Mouse (Mus musculus): ENCODE data around the gene 1700016H13Rik.

1700016H13Rik gene

GRCm38 (mm10) chr5:103655346-103656118 lies at the start of gene 1700016H13Rik:
1700016H13Rik (minus strand) TSS chr5:103656010.
- DNase-seq (ENCODE audit: low read depth, low spot score) = no peak

- no peak for DNase-seq (ENCODE audit: low read depth, low spot score)
These were observed 49.5 kb upstream of the 1700016H13Rik start for GRCm38 (mm10) chr5:103705331-103705730.

- DNase-seq (ENCODE audit: low read depth, low spot score) = no peak
These were observed 46.7 kb upstream of the 1700016H13Rik start for GRCm38 (mm10) chr5:103702527-103702926.

GRCm38 (mm10) chr5:103701466-103701865 lies 45.7 kb upstream of the 1700016H13Rik start:
- DNase-seq (ENCODE audit: low read depth, low spot score) = no peak

GRCm38 (mm10) chr5:103700661-103701060 lies 44.9 kb upstream of the 1700016H13Rik start:
- DNase-seq (ENCODE audit: low read depth, low spot score) = no peak

- DNase-seq (ENCODE audit: low read depth, low spot score) = no peak
These were observed 43.7 kb upstream of the 1700016H13Rik start for GRCm38 (mm10) chr5:103699537-103699936.

- no peak for DNase-seq (ENCODE audit: low read depth, low spot score)
These were observed 42.8 kb upstream of the 1700016H13Rik start for GRCm38 (mm10) chr5:103698577-103698976.

- DNase-seq (ENCODE audit: low read depth, low spot score) = no peak
These were observed 42.2 kb upstream of the 1700016H13Rik start for GRCm38 (mm10) chr5:103697875-103698491.

- DNase-seq (ENCODE audit: low read depth, low spot score) = no peak
These were observed 38.3 kb upstream of the 1700016H13Rik start for GRCm38 (mm10) chr5:103694094-103694493.

- no peak for DNase-seq (ENCODE audit: low read depth, low spot score)
These were observed 37.3 kb upstream of the 1700016H13Rik start for GRCm38 (mm10) chr5:103693041-103693641.

- no peak for DNase-seq (ENCODE audit: low read depth, low spot score)
These were observed 36.8 kb upstream of the 1700016H13Rik start for GRCm38 (mm10) chr5:103692531-103693040.

- DNase-seq (ENCODE audit: low read depth, low spot score) = peak; percentile 78
These were observed 36.1 kb upstream of the 1700016H13Rik start, which contains the start of gene Aff1 for GRCm38 (mm10) chr5:103691624-103692530. Aff1 (plus strand) TSS chr5:103692374.

GRCm38 (mm10) chr5:103691171-103691570 lies 35.4 kb upstream of the 1700016H13Rik start:
- no peak for DNase-seq (ENCODE audit: low read depth, low spot score)

GRCm38 (mm10) chr5:103690190-103690589 lies 34.4 kb upstream of the 1700016H13Rik start:
- DNase-seq (ENCODE audit: low read depth, low spot score) = no peak

GRCm38 (mm10) chr5:103689645-103690044 lies 33.8 kb upstream of the 1700016H13Rik start:
- no peak for DNase-seq (ENCODE audit: low read depth, low spot score)

GRCm38 (mm10) chr5:103681824-103682223 lies 26.0 kb upstream of the 1700016H13Rik start:
- no peak for DNase-seq (ENCODE audit: low read depth, low spot score)

- DNase-seq (ENCODE audit: low read depth, low spot score) = peak; percentile 70
These were observed 24.6 kb upstream of the 1700016H13Rik start for GRCm38 (mm10) chr5:103680381-103680780.

- DNase-seq (ENCODE audit: low read depth, low spot score) = no peak
These were observed 23.2 kb upstream of the 1700016H13Rik start for GRCm38 (mm10) chr5:103678974-103679373.

- no peak for DNase-seq (ENCODE audit: low read depth, low spot score)
These were observed 22.1 kb upstream of the 1700016H13Rik start for GRCm38 (mm10) chr5:103677894-103678293.

- DNase-seq (ENCODE audit: low read depth, low spot score) = no peak
These were observed 20.6 kb upstream of the 1700016H13Rik start for GRCm38 (mm10) chr5:103676289-103676881.

GRCm38 (mm10) chr5:103674482-103674881 lies 18.7 kb upstream of the 1700016H13Rik start:
- no peak for DNase-seq (ENCODE audit: low read depth, low spot score)

All from c-Kit-negative CD71-positive TER-119-positive erythroid progenitor cells, embryonic 14.5 days (primary cell).